Mouse (Mus musculus) hindbrain, embryonic 14.5 days (tissue): ENCODE data around the gene Nme7. TPM values are rescaled to one million over a fixed set of nuclear protein-coding genes. Genes with fewer than 3 reads are reported as not detected.
A peak's percentile ranks its signal among the peaks of the same experiment; 100 is the strongest.

Experiments used
- ATAC-seq: fragments of 200-750 bp; cut with Nextera tagmentation; 2 replicates; pipeline ENCODE4 v1.8.0; 2017; ENCODE audit warnings: moderate number of reproducible peaks, mild to moderate bottlenecking, moderate TSS enrichment, moderate library complexity; ENCODE audit not compliant: low FRiP score
- DNase-seq: peaks from one replicate; pipeline ENCODE4 v3.0.0-alpha.2; 2015; ENCODE audit warnings: low spot score
- H3K27ac ChIP-seq: fragments of 300-500 bp; sonication (generic); 2 replicates; pipeline ENCODE4 v1.5.1; 2014; ENCODE audit warnings: mild to moderate bottlenecking, moderate library complexity
- H3K27me3 ChIP-seq: fragments of 300-500 bp; sonication (generic); 2 replicates; pipeline ENCODE4 v1.6.1; 2014; ENCODE audit warnings: mild to moderate bottlenecking, low read length, mixed read lengths; ENCODE audit not compliant: control insufficient read depth, insufficient read depth
- H3K36me3 ChIP-seq: fragments of 300-500 bp; sonication (generic); replicated peaks from 2 replicates; pipeline ENCODE4 v1.6.1; 2014; ENCODE audit not compliant: control insufficient read depth, insufficient read depth
- H3K4me1 ChIP-seq: fragments of 300-500 bp; sonication (generic); replicated peaks from 2 replicates; pipeline ENCODE4 v1.6.1; 2014; ENCODE audit warnings: antibody characterized with exemption, low read length, mixed read lengths; ENCODE audit not compliant: control insufficient read depth, insufficient read depth
- H3K4me2 ChIP-seq: fragments of 300-500 bp; sonication (generic); replicated peaks from 2 replicates; pipeline ENCODE4 v1.6.1; 2014; ENCODE audit warnings: mild to moderate bottlenecking, moderate library complexity
- H3K4me3 ChIP-seq: fragments of 300-500 bp; sonication (generic); replicated peaks from 2 replicates; pipeline ENCODE4 v1.5.1; 2014; ENCODE audit warnings: mild to moderate bottlenecking, low read length
- H3K9ac ChIP-seq: fragments of 300-500 bp; sonication (generic); 2 replicates; pipeline ENCODE4 v1.6.1; 2014
- H3K9me3 ChIP-seq: fragments of 300-500 bp; sonication (generic); 2 replicates; pipeline ENCODE4 v1.6.1; 2016; ENCODE audit warnings: low read length; ENCODE audit not compliant: control insufficient read depth
- WGBS: fragments of 180-500 bp; shearing (Covaris S2); extraction: QIAGEN DNeasy Blood & Tissue Kit; methylation state at CpG from one replicate; pipeline ENCODE4 v1.1.7; 2014; 5-methylcytosine and 5-hydroxymethylcytosine counted together
- polyA plus RNA-seq: library from polyadenylated mRNA; unstranded; fragments of >200 nt; fragmentation: Nextera tagmentation; extraction: Ambion mirVana; gene quantifications from 2 replicates; pipeline ENCODE4 v1.2.1, GENCODE M21; 2014

Nme7 gene
- polyA plus RNA-seq, 1 experiment from 2014 or later: 25.8 TPM

DNA sequence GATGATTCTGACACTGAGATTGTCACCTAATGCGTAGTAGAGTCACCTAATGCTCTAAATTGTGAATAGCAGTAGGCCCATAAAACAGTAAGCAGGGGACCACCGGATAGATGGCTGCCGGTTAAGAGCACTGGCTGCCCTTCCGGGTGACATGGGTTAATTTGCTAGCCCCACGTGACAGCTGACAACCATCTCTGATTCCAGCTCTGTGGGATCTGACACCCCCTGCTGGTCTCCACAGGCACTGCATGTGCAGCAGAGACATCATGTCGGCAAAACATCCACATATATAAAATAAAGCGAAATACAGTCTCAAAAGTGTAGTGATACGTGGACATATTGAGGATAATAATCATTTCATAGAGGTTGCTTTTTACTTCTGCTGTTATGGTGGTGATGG lies 11.3 kb downstream of the Nme7 start:
- DNase-seq: peak; percentile 40
- H3K9ac ChIP-seq: no peak overlapping the region
- no peaks in the 10 kb centered on the region for H3K9me3 ChIP-seq
- 70% methylated on average over 8 of the region's 8 CpGs for WGBS
- no peak overlapping the region for H3K4me2 ChIP-seq
- no peak overlapping the region for H3K4me3 ChIP-seq
- no peak overlapping the region for H3K27ac ChIP-seq
- H3K36me3 ChIP-seq: peaks cover 29% of the 10 kb centered on the region
- no peaks in the 10 kb centered on the region for H3K27me3 ChIP-seq
- no peak for ATAC-seq
- no peaks in the 10 kb centered on the region for H3K4me1 ChIP-seq

DNA sequence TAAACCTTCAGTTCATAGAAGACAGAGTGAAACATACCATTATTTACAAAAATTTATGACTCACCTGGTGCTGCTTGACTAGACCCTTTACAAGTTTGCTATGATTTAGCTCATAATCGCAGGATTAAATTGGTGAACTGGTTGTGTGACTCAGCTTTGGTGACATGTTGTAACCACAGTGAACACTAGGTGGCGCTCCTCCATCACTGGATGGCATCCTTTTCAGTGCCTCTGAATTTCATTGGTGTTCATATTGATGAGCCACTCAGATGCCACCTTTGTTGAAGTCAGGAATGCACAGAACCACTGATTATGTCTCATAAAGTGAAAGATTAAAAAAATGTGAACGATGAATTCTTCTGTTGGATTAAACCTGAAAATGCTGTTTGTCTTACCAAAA lies 12.8 kb downstream of the Nme7 start:
- peak; percentile 67 for ATAC-seq
- H3K4me1 ChIP-seq: no peaks in the 10 kb centered on the region
- 31% methylated on average over 3 of the region's 3 CpGs for WGBS
- no peaks in the 10 kb centered on the region for H3K27me3 ChIP-seq
- no peak overlapping the region for H3K4me2 ChIP-seq
- H3K9ac ChIP-seq: no peak overlapping the region
- H3K9me3 ChIP-seq: no peaks in the 10 kb centered on the region
- H3K27ac ChIP-seq: no peak overlapping the region
- H3K4me3 ChIP-seq: no peak overlapping the region
- peaks cover 23% of the 10 kb centered on the region for H3K36me3 ChIP-seq
- DNase-seq: peak; percentile 91

DNA sequence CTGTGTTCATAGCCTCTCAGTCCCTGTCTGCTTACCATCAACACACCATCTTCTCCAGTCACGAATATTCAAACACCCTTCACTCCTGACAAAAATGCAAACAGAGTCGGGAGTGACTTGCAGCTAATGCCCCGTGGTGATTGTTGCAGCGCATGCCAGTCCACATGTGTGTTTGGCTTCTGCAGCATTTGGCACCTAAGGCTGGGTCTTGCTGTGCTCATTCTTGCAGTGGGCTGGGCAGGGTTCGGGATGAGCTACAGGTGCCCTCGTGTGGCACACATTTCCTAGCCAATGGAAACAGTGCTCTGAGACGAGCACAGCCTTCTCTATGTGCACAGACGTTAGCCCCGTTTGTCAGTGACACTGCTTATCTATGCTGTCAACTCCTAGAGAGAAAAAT lies 13.3 kb downstream of the Nme7 start:
- ATAC-seq: peak; percentile 7; the same call in 1 of the 2 replicates
- no peak for DNase-seq
- no peak overlapping the region for H3K27ac ChIP-seq
- H3K9me3 ChIP-seq: no peaks in the 10 kb centered on the region
- no peak overlapping the region for H3K4me3 ChIP-seq
- no peak overlapping the region for H3K4me2 ChIP-seq
- no peaks in the 10 kb centered on the region for H3K27me3 ChIP-seq
- 82% methylated on average over 9 of the region's 9 CpGs for WGBS
- H3K4me1 ChIP-seq: no peaks in the 10 kb centered on the region
- 0 out of 2 replicates have a peak overlapping the region, but pooled peaks have one; percentile 0 for H3K9ac ChIP-seq
- H3K36me3 ChIP-seq: peaks cover 22% of the 10 kb centered on the region

DNA sequence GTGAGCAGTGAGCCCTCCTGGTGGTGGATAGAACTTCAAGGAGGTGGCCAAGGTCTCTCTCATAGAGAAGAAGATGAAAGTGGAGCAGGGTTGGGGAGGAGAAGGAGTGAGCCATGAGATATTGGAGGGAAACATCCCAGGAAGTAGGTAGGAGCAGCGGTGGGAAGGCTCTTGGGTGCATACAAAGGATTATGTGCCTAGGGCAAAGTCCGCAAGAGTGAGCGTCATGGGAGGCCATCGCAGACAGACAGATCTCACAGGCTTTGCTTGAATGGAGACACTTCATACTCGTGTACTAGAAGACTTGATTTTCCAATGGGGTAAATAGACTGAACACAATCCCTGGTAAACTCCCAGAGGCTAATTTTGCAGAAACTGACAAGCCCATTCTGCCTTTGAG lies 14.6 kb downstream of the Nme7 start:
- Histone ChIP-seq H3K27me3 (no peaks in the 10 kb centered on the region), H3K36me3 (peaks cover 10% of the 10 kb centered on the region), H3K4me3 (no peak overlapping the region), H3K9me3 (no peaks in the 10 kb centered on the region), H3K4me2 (no peak overlapping the region), H3K4me1 (no peaks in the 10 kb centered on the region), H3K27ac (no peak overlapping the region), H3K9ac (no peak overlapping the region)
- ATAC-seq (no peak), DNase-seq (no peak)
- WGBS: 91% methylated on average over 5 of the region's 5 CpGs

DNA sequence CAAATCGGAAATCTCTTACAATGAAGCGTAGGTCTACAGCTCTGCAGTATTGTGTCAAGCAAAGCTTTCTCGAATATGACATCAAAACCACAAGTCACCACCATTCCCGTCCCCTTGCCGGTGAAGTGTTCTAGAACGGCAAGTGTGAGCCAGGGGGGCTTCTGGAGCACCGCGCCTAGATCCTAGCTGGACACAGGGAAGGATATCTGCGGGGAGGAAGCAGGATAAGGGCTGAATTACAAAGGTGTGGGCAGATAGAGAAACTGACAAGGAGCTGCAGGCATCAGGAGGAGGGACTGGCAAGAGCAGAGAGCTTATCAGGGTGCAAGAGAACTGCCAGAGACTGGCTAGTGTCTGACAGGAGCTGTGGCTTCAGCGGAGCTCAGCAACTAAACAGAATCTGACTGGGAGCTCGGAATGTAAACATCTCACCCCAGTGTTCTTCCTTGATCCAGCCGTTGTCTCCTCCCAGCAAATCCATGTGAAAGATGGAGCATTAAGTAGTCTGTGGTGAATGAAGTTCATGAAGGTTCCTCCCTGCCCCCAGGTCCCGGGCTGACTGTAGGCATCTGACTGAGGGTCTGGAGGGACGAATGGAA lies 15.7 kb downstream of the Nme7 start:
- ATAC-seq (no peak), DNase-seq (no peak)
- WGBS: 78% methylated on average over 14 of the region's 14 CpGs
- H3K4me2 ChIP-seq: no peak overlapping the region
- H3K27me3 ChIP-seq: no peaks in the 10 kb centered on the region
- H3K4me1 ChIP-seq: no peaks in the 10 kb centered on the region
- H3K9ac ChIP-seq: no peak overlapping the region
- H3K36me3 ChIP-seq: no peaks in the 10 kb centered on the region
- H3K27ac ChIP-seq: no peak overlapping the region
- no peaks in the 10 kb centered on the region for H3K9me3 ChIP-seq
- H3K4me3 ChIP-seq: no peak overlapping the region

DNA sequence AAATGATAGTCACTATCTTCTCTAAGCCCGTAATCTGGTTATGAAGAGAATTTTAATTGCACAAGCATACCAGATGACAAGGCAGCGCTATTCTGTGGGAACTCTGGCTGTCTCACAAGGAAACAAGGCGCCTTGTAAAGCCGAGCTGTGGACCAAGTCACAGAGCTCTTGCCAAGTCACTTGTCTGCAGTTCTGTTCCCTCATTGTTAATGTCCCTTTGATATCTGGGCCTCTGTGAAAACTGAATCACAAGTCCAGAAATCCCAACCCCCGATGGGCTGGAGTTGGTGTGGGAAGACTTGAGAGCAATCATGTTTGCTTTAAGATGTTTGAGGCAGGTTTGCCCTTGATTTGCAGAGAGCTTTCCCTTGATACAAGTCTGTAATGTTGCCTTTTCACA lies 16.8 kb downstream of the Nme7 start:
- ATAC-seq: no peak
- 58% methylated on average over 5 of the region's 5 CpGs for WGBS
- Histone ChIP-seq H3K4me2 (no peak overlapping the region), H3K27me3 (no peaks in the 10 kb centered on the region), H3K27ac (peak overlapping the region; percentile 43), H3K9me3 (no peaks in the 10 kb centered on the region), H3K4me1 (no peaks in the 10 kb centered on the region), H3K4me3 (no peak overlapping the region), H3K36me3 (no peaks in the 10 kb centered on the region), H3K9ac (no peak overlapping the region)
- DNase-seq: peak; percentile 26

DNA sequence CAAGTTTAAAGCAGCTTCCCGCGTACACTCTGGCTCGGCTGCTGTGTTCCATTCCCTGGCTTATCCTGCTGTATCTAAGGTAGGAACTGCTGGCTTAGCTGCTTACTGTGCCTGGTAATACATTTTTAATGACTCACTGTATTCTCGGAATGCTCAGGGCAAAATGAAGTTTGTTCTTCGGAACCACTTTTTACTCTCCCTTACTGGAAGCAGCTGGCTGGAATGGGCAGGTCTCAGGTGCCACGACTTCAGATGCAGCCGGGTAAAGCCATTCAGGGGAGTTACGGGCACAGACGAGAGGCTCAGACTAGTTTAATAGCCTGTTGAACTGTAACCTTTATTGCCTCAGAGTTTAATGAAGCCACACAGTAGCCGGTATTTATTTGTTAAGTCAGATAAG lies 17.5 kb downstream of the Nme7 start:
- Histone ChIP-seq H3K4me1 (no peaks in the 10 kb centered on the region), H3K4me3 (no peak overlapping the region), H3K4me2 (no peak overlapping the region), H3K27me3 (no peaks in the 10 kb centered on the region), H3K9me3 (no peaks in the 10 kb centered on the region), H3K27ac (peak overlapping the region; percentile 43; the same call in 1 of the 2 replicates), H3K36me3 (no peaks in the 10 kb centered on the region), H3K9ac (no peak overlapping the region)
- DNase-seq (no peak), ATAC-seq (no peak)
- 69% methylated on average over 10 of the region's 10 CpGs for WGBS

DNA sequence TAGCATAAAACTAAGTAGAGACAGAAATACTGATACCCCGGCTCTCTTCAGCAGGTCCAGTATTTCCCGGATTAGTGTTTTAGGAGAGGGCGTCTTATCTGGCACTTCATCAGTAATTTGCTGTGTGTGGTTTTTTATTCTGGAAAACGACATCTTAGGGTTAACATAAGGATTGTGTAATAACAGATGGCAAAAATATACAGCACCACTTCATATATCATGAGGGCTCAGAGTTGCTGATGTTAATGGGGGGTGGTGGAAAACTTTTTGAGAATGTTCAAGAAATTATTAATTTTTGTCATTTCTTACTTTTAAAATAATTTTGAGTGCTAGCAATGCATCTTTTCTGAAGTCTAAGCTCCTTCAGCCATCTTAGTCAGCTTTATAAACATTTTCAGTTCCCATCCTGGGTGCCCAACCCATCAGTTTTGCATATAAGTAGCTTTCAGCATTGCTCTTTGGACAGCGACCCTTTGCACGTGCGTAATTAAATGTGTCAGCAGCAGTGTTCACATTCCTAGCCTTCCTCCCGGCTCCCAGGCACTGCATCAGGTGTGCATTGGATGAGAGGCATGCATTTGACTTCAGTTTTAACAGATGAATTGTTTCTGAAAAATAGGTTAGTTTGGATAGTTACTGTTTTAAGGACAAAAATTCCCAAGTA lies 19.2 kb downstream of the Nme7 start:
- no peak for ATAC-seq
- Histone ChIP-seq H3K9ac (no peak overlapping the region), H3K4me2 (no peak overlapping the region), H3K36me3 (no peaks in the 10 kb centered on the region), H3K4me1 (0 out of 2 replicates have a peak, but pooled peaks cover 3% of the 10 kb centered on the region), H3K27me3 (no peaks in the 10 kb centered on the region), H3K9me3 (no peaks in the 10 kb centered on the region), H3K27ac (no peak overlapping the region), H3K4me3 (no peak overlapping the region)
- 86% methylated on average over 8 of the region's 8 CpGs for WGBS
- DNase-seq: no peak

DNA sequence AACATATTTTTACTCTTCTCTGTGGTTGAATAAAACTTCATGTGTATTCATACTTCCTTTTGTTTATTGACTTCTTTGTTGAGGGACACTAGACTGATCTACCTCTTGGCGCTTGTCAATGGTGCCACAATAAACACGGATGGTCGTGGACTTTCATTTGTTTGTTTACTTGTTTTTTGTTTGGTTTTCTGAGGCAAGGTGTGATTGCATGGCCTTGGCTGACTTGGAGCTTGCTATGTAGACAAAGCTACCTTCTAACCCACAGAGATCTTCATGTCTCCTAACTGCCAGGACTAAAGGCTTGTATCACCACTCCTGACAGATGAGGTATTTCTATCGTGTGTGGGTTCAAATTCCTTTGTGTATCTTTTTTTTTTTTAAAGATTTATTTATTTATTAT lies 20.3 kb downstream of the Nme7 start:
- Histone ChIP-seq H3K27ac (no peak overlapping the region), H3K9me3 (no peaks in the 10 kb centered on the region), H3K36me3 (no peaks in the 10 kb centered on the region; the same call in 1 of the 2 replicates), H3K4me3 (no peak overlapping the region), H3K4me2 (no peak overlapping the region), H3K9ac (no peak overlapping the region), H3K4me1 (0 out of 2 replicates have a peak, but pooled peaks cover 3% of the 10 kb centered on the region), H3K27me3 (no peaks in the 10 kb centered on the region)
- DNase-seq: no peak
- WGBS: 92% methylated on average over 4 of the region's 4 CpGs
- ATAC-seq: no peak
